Mouse (Mus musculus) E14TG2a.4 (cell line): ENCODE measurements around the gene Pbrm1.

Experiments
- CTCF ChIP-seq: conservative IDR thresholded peaks from 2 replicates; pipeline ENCODE4 v1.5.1; 2014; ENCODE audit warnings: low read length
- NANOG ChIP-seq: IDR thresholded peaks from 2 replicates; pipeline ENCODE4 v1.6.1; 2014; ENCODE audit warnings: borderline replicate concordance, low read length, mixed read lengths
- POU5F1 ChIP-seq: IDR thresholded peaks from 2 replicates; pipeline ENCODE4 v1.6.1; 2014; ENCODE audit warnings: low read length, borderline replicate concordance

GRCm38 (mm10) chr14:31062277-31062676 lies 43.3 kb downstream of the Pbrm1 start:
- TF ChIP-seq CTCF: peak; percentile 62
- TF ChIP-seq POU5F1: no peak
- no peak for TF ChIP-seq NANOG
